Mouse (Mus musculus) bone marrow macrophage, adult 2 months (primary cell): ENCODE measurements around the gene Gpr107.

ENCODE experiments used
- CTCF ChIP-seq: IDR thresholded peaks from 2 replicates; pipeline ENCODE4 v1.5.1; 2012; ENCODE audit warnings: low read depth, mild to moderate bottlenecking, low read length, moderate library complexity
- POLR2A ChIP-seq: IDR thresholded peaks from 2 replicates; pipeline ENCODE4 v1.6.1; 2012; ENCODE audit warnings: mild to moderate bottlenecking, low read depth, low read length, borderline replicate concordance

DNA sequence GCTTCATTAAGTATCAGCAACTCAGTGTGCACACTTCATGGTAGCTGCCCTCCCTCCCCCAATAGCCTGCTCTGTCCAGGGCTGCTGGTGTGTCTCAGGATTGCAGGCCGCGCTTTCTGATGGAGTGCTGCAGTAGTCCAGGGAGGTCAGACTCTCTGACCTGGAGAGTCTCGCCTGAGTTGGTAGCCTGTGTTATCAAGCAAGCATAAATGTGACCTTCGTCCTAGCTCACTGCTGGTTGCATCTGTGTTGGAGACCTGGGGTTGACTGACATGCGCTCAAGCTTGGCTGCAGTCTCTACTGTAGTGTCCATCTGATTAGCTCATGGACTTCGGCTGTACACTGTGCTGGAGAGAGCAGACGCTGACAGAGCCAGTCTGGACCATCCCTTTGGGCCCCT, 49.7 kb downstream of the Gpr107 start:
- TF ChIP-seq POLR2A (no peak), CTCF (no peak)
